Comparison of ENCODE assay signal across 8 mouse cellular contexts in the genomic region with DNA sequence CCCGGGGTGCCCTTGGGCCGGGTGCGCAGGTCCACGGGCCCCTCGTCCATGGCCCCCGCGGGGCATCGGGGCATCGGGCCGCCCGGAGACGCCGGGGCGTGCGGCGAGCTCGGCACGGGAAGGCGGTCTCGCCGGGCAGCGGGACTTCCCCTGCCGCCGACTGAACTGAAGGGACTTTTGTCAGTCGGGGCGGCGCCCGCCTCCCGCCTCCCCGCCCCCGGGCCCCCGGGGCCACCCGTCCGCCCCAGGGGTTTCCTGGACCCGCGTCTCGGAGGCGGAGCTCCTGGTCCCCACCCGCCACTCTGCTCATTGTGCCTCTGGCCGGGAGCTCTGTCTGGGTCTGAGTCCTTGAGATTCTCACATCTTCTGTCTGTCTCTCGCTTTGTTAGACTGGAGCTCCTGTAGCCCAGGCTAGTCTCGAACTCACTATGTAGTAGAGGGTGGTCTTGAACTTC. TPM values are rescaled to one million over a fixed set of nuclear protein-coding genes. Genes with fewer than 3 reads are reported as not detected.
DNase-seq lines count a peak whose midpoint lies in the region; ATAC-seq and TF ChIP-seq lines count a peak whose summit lies in the region.

TSS of gene Bcl3 (minus strand) at position 167 of the 455 bp plus-strand sequence.

- intact Hi-C loops in left cerebral cortex, postnatal 14 days (cut with DNase I) = no loop called here

- ATAC-seq in lung, postnatal 0 days = peak; percentile 20

- peak within 1 kb of the TSS; percentile 92 for H3K4me2 ChIP-seq in lung, postnatal 0 days (replicated peaks; ENCODE audit: low read depth, low read length)

- H3K9me3 ChIP-seq in ES-E14 (ENCODE audit: control insufficient read depth, insufficient read depth, low read depth, low read length) = no peaks in the 10 kb centered on the region
- no peaks in the 10 kb centered on the region for H3K9me3 ChIP-seq in lung, postnatal 0 days (ENCODE audit: low read length)

- H3K4me3 ChIP-seq in ES-E14 (ENCODE audit: insufficient read depth in 1 of 2, low read depth in 1 of 2, low read length in 2 of 2, poor library complexity in 1 of 2, severe bottlenecking in 1 of 2) = peak within 1 kb of the TSS; percentile 70 to 77
- H3K4me3 ChIP-seq in brown adipose tissue, adult 24 weeks (ENCODE audit: insufficient read depth, low read depth, low read length) = peak within 1 kb of the TSS; percentile 87
- peak within 1 kb of the TSS; percentile 48 for H3K4me3 ChIP-seq in lung, postnatal 0 days (ENCODE audit: low read depth, low read length)

- H3K27ac ChIP-seq in ES-E14 (ENCODE audit: insufficient read depth, low read depth, low read length, poor library complexity, severe bottlenecking) = peak within 1 kb of the TSS; percentile 91
- H3K27ac ChIP-seq in brown adipose tissue, adult 24 weeks (replicated peaks; ENCODE audit: low read depth, low read length) = peak within 1 kb of the TSS; percentile 95
- peak within 1 kb of the TSS; percentile 88 for H3K27ac ChIP-seq in lung, postnatal 0 days (ENCODE audit: low read length)

- in situ Hi-C loops in ES-E14 (cut with MboI; ENCODE audit: low sequenced_read_pairs in 2 of 2, unreplicated experiment in 2 of 2) = no loop called here

- DNase-seq in ES-E14 (ENCODE audit: low read depth, low spot score) = no peak
- peak; percentile 81 to 83 for DNase-seq in heart, adult 9 months (ENCODE audit: low spot score in 2 of 2)
- DNase-seq in kidney, adult 8-10 months = peak; percentile 61 to 68
- peak; percentile 74 for DNase-seq in lung, postnatal 0 days (ENCODE audit: low spot score)
- peak; percentile 31 for DNase-seq in spleen, adult 12 weeks (ENCODE audit: low spot score)
- DNase-seq in cerebellum, adult 9-10 months = no peak
- DNase-seq in left cerebral cortex, postnatal 14 days (ENCODE audit: low spot score in 2 of 2) = no peak

- peaks cover 9 to 30% of the 10 kb centered on the region in 2 experiments; a peak in 3 of 4 replicates for H3K4me1 ChIP-seq in ES-E14 (ENCODE audit: control insufficient read depth in 2 of 2, insufficient read depth in 2 of 2, low read length in 2 of 2, poor library complexity in 1 of 2)
- peaks cover 34% of the 10 kb centered on the region for H3K4me1 ChIP-seq in brown adipose tissue, adult 24 weeks (ENCODE audit: control insufficient read depth, insufficient read depth, insufficient read length, low read length)
- H3K4me1 ChIP-seq in lung, postnatal 0 days (ENCODE audit: insufficient read depth, low read depth, low read length) = peaks cover 25% of the 10 kb centered on the region; the same call in 1 of the 2 replicates

- peaks cover 6% of the 10 kb centered on the region; the same call in 1 of the 2 replicates for H3K36me3 ChIP-seq in ES-E14 (ENCODE audit: control insufficient read depth, insufficient read depth, low read length, poor library complexity, severe bottlenecking)
- H3K36me3 ChIP-seq in lung, postnatal 0 days (ENCODE audit: insufficient read depth, low read length) = no peaks in the 10 kb centered on the region

- TF ChIP-seq CTCF in lung, postnatal 0 days (IDR thresholded peaks at IDR 0.05) = no peak

- no peaks in the 10 kb centered on the region for H3K27me3 ChIP-seq in lung, postnatal 0 days (replicated peaks; ENCODE audit: insufficient read depth, low read length)

- TF ChIP-seq EP300 in lung, postnatal 0 days (IDR thresholded peaks at IDR 0.05) = no peak

- peak within 1 kb of the TSS; percentile 75 for H3K9ac ChIP-seq in ES-E14 (ENCODE audit: insufficient read depth, low read depth, low read length, poor library complexity, severe bottlenecking)
- peak within 1 kb of the TSS; percentile 72 for H3K9ac ChIP-seq in lung, postnatal 0 days (replicated peaks; ENCODE audit: low read depth)

- WGBS in lung, postnatal 0 days = 2% methylated on average over 17 of the region's 42 CpGs

TF ChIP-seq in ES-E14, 5 proteins besides CTCF, POLR2A, EP300 and RAD21:
- TF ChIP-seq CHD2 (IDR thresholded peaks at IDR 0.05; ENCODE audit: low read depth, low read length) (no peak), ZC3H11A (IDR thresholded peaks at IDR 0.05; ENCODE audit: borderline replicate concordance, low read depth, low read length) (no peak), HCFC1 (IDR thresholded peaks at IDR 0.05; ENCODE audit: borderline replicate concordance, insufficient read depth, low read length) (no peak), MAFK (IDR thresholded peaks at IDR 0.05; ENCODE audit: insufficient read depth, low read depth, low read length) (no peak), ZNF384 (IDR thresholded peaks at IDR 0.05; ENCODE audit: low read depth, low read length) (no peak)
TF ChIP-seq in ES-E14: peak in this region for 0.

RNA-seq across cellular contexts. Expression of gene Bcl3, which starts in this region (rescaled TPM):
- 14.3 and 28.8 TPM in 2 replicates for total RNA-seq in ES-E14 (2012; rRNA removed)
- 14.7 and 24.3 TPM in 2 replicates for polyA plus RNA-seq in brown adipose tissue, adult 24 weeks (2012; ENCODE audit: insufficient read depth, insufficient read length, missing spikeins)
- 8.3 and 20.0 TPM in 2 replicates for polyA plus RNA-seq in lung, postnatal 0 days (2015; fragmentation: Nextera tagmentation; extraction: Ambion mirVana)
- total RNA-seq in left cerebral cortex, postnatal 14 days (2021) = 1 to 10 TPM in 1 of 2 experiments, not detected in 1; 1.2 TPM

Comparison
In these comparisons a context has a peak if more than half of its experiments do, and no peak if none do; other contexts are left out.
1. DNase-seq: peak in heart, adult 9 months (2 of 2), kidney, adult 8-10 months (2 of 2), lung, postnatal 0 days (single experiment) and spleen, adult 12 weeks (single experiment); none in ES-E14 (single experiment), cerebellum, adult 9-10 months (single experiment) and left cerebral cortex, postnatal 14 days (0 of 2).
2. Peak in every context shown above with its lines, with median percentiles within 50 percentile points of each other: H3K27ac ChIP-seq and H3K4me3 ChIP-seq.